Mouse (Mus musculus) c-Kit-positive CD71-negative TER-119-negative erythroid progenitor cells, embryonic 14.5 days (primary cell): Measurements from ENCODE around the gene Nfam1.

Experiments
- DNase-seq: peaks from one replicate; pipeline ENCODE4 v3.0.0-alpha.2; 2013; ENCODE audit warnings: low read depth

Gene Nfam1

DNA sequence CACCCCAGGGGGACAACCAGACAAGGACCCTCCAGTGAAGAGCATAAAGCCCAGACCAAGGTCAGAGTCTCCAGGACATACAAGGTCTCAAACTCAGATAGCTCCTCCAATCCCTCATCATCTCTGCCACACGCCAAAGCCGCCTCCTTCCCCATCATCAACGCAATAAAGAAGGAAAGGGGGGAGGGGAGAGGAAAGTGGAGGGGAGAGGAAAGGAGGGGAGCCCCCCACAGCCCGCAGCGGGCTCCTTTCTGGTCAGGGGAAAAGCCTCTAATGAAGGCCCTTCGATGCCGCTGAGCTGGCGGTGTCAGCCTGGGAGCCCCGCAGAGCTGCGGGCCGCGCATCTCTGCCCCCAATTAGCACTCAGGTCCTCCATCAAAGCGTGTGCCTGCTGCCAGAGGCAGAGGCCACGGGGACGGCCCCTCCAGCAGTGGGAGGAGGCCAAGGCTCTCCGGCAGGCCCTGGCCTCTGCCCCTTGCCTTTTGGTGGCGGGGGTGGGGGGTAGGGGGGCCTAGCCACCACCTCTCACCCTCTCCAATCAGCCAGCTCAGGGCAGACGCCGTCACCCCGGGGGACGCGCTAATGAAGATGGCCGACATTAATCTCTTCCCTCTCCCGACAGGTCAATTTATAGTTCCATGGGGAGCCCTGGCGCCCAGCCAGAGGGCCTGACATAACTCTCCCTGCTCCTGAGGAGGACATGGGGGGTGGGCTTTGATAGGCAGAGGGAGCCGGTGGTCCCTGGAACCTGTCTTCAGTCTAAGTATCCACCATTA lies 72.1 kb downstream of the Nfam1 start:
- DNase-seq: no peak

DNA sequence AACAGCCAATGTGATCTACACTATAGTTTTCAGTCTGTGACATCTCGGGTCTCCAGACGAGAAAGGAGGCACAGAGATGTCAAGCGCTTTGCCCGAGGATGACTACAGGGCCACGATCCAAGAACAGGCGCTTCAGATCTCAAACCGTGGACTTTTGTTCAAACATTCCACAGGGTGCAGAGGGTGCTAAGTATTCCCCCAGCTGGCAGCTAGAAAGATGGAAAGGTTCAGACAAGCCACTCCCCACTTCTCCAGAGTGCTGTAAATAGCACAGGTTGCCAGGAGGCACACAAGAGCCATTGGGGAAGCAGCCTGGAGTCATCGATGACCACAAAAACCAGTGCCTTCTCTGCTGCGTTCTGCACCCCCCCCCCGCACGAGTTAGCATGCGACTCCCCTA lies 74.0 kb downstream of the Nfam1 start:
- DNase-seq: no peak

DNA sequence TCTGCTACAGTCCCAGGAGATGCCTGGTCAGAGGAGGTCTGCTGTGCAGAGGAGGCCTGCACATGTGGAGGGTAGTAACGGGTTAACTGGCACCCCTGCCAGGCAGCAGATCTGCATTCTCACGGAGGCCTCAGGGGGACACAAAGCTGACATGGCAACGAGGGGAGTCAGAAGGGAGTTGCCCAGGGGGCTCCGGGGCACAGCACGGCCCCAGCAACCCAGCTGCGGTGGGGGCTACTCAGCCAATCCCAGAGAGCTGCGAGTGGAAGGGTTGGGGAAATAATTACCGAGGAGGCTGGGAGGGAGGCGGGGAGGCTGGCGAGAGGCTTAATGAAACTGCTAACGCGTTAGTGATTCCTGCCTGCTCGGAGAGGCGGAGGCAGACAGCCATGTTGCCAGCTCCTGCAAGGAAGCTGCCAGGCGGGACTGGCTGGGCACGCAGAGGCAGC lies 74.8 kb downstream of the Nfam1 start:
- no peak for DNase-seq

DNA sequence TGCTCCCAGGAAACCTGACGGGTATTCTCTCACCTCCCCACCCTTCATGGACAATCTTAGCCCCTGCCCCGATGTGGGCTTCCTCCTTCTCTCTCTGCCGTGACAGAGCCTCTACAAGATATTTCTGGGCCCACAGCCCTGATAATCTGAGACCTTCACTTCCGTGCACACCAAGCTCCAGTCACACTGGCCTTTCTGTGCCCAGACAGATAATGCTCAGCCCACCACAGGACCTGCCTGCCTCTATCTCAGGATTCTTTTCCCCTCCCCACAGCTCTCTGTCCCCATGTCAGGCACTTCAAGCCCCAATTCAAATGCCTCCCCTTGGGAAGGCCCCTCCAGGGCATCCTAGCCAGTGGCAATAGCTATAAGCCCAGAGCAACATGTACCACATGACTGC lies 76.4 kb downstream of the Nfam1 start:
- no peak for DNase-seq

DNA sequence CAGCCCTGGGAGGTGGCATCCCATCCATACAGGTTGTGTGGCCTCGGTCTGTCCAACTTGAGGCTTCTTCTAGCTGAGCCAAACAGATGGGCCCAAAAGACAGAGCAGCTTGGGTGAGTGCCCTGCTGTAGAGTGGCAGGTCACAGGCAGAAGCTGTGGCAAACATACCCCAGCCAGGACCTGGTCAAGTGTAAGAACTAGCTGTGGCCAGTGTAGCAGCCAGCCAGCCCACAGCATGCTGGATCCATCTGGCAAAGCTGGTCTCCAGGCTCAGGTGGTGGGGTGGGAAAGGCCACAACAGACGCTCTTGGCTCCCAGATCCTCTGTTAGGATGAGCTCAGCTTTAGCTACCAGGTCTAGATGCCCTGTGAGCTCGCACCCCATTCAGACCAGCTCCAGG lies 76.8 kb downstream of the Nfam1 start:
- no peak for DNase-seq

DNA sequence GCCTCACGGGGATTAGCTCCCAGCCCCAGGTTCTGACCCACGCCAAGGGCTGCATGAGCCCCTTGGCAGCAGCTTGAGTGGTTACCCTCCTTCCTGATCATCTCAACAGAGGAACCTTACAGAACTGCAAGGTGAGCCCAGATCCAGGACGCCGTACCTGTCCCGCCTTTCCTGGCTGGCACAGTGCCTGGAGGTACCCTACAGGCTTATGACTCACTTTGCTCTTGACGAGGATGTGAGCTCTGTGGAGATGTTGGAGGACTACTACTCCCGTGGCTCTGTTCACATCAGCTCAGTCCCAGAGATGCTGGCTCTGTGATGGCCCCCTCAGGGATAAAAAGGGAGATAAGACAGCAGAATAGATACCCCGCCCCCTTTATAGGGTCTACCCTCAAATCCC lies 77.8 kb downstream of the Nfam1 start:
- DNase-seq: no peak

DNA sequence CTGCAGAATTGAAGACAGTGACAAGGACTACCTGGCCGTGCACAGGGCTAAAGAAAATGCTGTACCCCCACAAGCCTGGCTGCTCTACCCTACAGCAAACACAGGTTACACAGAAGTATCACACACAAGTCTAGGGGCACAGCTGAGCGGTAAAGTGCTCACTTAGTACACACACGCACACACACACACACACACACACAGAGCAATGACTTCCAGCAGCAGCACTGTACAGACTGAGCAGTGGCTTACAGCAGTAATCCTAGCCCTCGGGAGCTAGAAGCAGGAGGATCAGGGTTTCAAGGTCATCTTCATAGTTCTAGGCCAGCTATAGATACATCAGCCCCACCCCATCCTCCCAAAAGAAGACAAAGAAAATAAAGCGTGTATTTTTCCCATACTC lies 79.1 kb downstream of the Nfam1 start:
- DNase-seq: no peak

DNA sequence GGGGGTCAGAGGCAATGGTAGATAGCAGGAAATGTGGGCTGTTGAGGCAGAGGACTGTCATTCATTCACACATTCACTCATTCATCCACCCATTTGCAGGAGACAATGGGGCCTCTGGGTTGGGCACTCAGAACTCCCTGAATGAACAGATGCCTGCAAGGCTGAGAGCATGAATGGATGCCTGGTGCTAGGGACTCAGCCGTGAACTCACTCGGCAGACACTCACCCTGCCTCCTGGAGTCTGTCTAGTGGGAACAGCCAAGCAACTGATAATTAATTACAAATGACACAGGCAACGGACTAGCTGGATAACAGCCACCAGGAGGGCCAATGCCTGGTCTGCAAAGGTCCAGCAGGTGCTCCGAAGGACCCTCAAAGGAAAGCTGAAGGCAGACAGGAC lies 80.0 kb downstream of the Nfam1 start:
- no peak for DNase-seq

DNA sequence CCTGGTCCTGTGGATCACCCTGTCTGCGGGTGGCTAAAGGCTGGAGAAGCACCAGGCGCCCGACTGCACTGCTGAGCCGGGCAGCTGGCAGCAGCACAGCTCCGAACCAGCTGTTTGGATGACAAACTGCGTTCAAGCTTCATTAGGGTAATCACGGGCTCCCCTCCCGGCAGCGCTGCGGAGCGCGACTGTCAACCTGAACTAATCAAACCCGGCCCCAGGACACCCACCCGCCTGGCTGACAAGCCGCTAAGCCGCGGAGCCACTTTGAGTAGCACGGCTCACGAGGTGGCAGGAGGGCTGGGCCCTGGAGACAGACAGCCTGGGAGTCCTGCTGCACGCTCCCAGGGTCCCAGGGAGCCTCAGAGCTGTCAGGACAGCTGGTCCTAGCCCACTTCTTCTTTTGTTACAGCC lies 80.8 kb downstream of the Nfam1 start:
- DNase-seq: no peak

DNA sequence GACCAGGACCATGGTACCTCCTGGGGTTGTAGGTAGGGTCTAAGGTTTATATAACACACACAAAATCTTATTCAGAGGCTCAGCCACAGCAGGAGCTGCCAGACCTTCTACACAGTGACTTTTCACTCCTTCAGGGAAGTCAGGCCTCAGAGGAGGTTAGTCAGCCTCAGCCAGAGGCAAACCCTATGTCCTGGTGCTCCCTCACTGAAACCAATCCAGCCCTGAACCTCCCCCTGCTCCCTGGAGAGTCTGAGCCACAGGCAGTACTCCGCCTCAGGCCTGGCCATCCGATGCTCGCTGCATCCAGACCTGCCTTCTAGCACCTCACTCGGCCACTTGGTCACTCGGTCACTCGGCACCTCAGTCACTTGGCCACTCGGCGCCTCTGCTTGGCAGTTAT lies 82.9 kb downstream of the Nfam1 start:
- DNase-seq: no peak

DNA sequence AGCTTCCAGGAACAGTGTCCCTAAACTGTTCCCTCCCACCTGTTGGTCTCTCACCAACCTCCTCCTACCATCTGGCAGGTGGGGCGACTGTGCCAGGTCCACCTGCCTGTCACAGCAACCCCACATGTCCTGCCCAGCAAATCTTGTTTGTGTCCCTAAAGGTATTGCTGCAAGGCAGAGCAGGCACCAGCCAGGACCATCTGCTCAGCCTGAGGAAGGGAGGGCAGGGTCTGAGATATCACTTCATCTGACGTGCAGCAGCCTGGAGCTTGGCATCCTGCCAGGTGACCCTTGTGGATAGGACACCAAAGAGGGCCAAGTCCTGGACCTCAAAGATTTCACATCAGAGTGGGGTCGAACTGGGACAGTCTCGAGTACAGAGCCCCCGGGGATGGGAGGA lies 85.7 kb downstream of the Nfam1 start:
- no peak for DNase-seq

DNA sequence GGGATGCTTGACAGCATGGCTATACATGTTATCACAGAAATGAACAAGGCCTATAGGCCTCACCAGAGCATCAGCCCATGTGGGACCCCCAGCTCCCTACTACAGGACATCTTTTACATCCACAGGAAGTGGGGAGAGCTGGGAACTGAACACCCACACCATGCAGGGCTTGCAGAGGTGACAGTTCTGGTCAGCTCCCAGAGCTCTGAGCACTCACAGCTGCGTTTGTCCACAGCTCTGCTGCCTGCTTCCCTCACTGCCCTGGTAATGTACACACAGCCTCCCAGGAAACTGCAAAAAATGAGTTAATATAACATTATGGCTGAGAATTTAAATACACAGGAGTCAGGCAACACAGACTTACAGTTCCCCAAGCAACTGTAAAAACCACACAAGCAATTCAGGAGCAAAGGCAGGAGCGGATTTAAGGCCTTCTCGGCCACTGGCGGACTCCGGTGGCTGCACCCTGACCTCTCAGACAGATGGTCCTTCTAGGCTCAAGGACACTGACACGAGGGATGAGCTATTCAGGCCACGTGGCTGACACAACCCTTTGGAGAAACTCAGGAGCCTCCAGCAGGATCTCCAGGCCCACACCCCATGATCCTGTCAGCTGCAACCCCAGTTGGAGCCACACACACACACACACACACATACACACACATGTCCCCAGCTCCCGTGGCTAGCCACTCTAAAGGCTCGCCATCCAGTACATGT lies 88.5 kb downstream of the Nfam1 start:
- DNase-seq: no peak
